Mouse (Mus musculus) adrenal gland, postnatal 4 days (tissue): Measurements from ENCODE around the gene Camk2d. TPM values are rescaled to one million over a fixed set of nuclear protein-coding genes. Genes with fewer than 3 reads are reported as not detected.

Experiments
- DNase-seq, 2 experiments: peaks; one replicate each; pipeline ENCODE4 v3.0.0; 2021 to 2022; ENCODE audit warnings: low spot score in 2 of 2, mixed read lengths in 2 of 2
- total RNA-seq, 2 experiments: library from RNA; stranded (reverse); gene quantifications; 2 replicates each; pipeline ENCODE4 v1.2.3; 2021

The Camk2d gene
- total RNA-seq, 2 experiments from 2014 or later, result 99.4 to 100 TPM

DNA sequence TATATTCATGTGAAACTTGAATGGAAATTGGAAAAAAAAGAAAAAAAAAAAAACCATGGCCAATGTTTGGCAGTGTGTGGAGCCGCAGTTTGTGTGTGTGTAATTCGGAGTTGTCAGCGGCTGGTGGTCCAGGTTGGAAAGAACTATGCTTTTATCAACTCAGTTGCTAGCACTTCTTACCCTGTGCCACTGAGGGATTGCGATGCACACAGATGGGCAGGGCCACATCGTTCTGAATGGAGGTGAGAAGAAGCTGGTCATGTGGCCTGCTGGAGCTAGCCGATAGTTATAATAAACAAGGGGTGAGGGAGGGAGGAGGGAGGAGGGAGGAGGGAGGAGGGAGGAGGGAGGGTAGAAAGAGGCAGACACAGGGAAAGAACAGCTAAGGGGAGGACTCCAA lies 89.3 kb downstream of the Camk2d start:
- DNase-seq, result no peak

DNA sequence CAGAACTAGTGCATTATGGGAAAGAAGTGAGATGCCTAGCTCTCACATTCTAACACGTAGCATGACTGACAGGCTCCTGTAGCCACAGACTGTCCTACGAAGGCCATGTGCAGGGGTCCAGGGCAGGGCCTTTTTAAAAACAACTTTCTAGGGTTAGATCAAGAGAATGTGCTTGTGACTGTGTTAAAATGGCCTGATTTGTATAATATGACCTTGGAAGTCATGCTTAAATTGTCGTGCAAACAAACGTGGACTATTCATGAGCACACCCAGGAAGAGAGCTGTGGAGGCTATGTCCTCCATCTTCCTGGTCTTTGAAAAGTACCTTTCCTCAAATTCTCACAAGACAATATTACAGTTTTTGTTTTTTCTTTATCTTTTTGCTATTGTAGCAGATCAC lies 91.0 kb downstream of the Camk2d start:
- DNase-seq, result no peak

DNA sequence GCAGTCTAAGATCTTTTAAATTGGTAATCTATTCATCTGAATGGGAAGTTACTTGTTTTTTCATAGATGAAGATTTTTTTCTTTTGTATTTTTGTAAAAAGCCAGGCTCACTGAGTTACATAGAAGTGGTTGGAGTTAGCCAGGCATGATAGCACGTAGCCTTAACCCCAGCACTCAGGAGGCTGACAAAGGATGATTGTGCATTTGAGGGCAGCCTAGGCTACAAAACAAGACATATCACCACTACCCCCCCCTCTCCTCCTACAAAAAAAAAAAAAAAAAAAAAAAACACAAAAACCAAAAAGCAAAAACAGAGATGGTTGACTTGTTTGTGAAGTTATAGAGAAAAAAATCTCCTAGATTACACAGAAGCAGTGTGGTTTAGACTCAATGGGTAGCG lies 92.4 kb downstream of the Camk2d start:
- DNase-seq, result no peak

DNA sequence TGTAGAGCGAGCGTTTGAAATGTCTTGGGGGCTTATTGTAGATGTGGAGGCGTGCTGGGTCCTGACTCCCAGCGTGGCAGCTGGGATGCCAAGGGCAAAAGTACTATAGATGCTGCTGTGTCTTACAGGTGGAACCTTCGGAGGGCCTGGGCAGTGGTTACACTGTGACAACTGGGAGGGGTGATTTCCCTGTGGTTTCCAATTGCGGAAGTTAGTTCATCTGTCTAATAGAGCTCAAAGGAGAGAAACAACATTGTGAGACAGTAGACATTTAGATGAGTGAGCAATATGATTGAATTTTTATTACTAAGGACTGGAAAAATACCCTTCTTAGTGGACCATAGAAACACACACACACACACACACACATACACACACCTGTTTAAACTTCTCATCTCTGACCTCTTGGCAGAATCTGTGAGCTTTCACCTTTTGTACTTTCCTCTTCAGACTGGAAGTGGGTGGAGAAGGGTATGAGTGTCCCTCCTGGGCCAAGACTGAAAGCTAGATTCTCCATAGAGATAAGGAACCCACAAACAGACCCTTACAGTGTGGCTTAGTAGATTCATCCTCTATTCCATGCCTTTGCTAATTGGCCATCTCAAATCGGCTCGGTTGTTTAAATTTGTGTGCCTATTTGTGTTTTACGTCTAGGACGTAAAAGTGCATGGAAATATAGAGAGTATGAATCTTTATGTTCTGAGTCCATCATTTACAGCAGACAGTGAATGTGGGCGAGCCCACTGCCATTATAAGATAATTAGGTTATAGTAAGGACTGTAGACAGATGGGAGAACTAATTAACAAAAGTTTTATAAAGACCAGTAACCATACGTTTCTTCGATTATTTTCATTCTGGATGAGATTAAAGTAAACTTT lies 94.8 kb downstream of the Camk2d start:
- DNase-seq, result no peak

DNA sequence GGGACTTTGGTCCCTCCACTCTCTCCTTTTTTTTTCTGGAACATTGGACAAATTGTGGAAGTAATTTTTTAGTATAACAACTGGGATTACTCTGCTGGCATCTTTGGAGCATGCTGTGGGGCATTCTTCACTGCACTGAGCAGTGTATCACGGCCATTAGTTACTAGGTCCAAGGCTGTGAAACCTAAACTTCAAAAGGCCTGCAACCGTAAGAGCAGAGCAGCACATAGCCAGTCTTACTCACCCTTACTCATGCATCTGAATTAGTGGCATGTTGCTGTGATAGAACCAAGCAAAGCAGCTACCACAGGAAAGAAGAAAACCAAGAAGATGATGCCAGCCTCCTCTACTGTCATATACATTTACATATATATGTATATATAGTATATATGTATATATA lies 95.5 kb downstream of the Camk2d start:
- DNase-seq, result no peak

DNA sequence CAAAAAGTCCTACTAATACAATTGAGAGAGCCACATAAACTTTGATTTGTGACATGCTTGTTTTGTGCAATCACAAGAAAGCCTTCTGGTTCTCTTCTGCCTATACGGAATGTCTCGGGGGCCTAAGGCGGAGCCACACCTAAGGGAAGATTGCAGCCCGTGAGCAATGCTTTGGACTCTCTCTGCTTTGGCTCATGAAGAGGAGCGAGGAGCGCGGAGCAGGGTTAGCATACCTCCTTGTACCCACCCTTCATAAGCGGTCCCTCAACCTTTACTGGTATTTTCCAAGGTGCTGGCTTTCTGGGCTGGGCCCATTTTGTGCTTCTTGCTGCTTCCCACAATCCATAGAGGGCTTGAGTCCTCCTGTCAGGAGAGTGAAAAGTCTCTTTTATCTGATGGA lies 96.7 kb downstream of the Camk2d start:
- no peak for DNase-seq

DNA sequence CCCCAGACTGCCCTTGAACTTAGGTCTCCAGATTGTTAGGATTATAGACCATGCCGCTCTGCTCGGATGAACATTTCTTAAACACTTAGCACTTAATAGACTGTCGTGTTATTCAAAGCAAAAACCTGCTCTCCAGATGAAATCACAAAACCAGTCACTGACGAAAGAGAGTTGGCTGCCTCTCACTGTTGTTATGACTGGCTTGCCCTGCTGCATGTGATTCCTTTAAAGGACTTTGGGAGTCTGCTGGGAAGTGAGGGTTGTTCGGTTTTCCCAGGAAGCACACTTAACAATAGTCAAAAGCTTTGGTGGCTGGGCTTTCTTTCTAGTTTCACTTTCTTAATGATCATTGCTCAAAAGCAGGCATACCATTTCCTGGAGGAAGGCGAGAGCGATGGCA lies 97.2 kb downstream of the Camk2d start:
- DNase-seq, result no peak

DNA sequence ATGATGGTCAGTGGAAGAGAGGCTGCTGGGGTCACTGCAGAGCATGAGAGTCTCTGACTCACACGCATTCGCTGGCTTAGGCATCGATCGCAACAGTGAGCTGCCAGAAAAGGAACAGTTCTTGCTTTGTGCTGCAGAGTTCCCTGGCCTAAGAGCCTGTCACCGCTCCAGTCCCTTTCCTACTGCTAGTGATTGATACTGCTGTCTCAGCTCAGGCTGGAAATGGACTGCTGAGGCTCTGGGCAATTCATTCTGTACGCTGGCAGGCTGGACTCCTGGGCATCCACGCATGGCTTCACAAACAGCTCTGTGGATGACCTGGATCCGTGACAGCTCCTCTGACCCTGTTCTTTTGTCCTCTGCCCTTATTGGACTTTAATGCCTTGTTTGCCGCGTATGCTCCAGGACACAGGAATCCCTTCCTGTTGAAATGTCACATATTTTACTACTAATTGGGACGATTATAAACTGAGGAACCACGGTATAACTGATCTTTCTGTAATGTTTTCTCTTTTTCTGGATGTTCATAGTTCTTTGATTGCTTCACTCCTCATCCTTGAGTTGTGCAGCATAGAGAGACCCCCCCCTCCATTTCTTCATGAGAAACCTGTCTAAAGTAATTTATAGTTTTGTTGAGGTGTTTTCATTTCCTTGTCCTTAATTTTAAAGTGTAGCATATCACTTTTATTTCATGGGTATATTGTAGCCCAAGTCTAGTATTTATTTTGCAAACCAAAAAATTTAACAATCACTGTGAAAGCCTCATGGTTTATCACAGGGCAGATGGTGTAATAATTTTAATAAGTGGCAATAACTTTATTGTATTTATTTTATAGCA lies 99.6 kb downstream of the Camk2d start:
- DNase-seq, result peak in 1 of 2 experiments; percentile 34

DNA sequence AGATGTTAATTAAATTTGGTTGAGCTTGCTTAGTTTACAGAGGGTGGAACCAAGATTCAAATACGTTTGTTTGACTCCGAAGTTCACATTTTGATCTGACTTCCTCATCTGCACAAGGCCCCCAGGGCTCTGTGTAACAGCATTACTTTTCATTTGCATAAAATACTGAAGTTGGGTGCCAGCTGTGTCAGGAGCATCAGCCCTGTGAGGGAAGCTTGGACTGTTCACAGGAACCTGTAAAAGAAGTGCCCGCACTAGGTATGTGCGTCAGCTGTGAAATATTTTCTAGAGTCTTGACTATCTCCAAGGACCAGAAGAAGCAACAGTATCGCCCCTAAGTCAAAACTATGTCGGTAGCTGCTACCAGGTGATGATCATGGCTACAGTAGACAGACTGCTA lies 100.5 kb downstream of the Camk2d start:
- no peak for DNase-seq

DNA sequence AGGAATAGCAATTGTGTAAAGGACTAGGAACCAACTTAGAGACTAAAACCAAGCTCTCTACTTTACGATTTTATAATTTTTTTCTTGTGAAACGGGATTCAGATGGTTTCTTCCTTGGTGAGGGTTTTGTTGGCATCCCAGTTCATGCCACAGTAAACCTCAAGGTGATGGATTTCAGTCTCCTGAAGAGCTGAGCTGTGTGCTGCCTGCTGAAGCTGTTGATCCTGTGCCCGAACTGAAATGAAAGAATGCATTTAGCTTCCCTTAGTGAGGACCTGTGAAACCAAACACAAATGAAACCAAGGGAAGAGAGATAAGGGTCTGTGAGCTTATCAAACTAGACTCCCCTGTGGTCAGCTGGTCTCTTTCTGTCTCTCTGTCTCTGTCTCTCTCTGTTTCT lies 103.6 kb downstream of the Camk2d start:
- no peak for DNase-seq

DNA sequence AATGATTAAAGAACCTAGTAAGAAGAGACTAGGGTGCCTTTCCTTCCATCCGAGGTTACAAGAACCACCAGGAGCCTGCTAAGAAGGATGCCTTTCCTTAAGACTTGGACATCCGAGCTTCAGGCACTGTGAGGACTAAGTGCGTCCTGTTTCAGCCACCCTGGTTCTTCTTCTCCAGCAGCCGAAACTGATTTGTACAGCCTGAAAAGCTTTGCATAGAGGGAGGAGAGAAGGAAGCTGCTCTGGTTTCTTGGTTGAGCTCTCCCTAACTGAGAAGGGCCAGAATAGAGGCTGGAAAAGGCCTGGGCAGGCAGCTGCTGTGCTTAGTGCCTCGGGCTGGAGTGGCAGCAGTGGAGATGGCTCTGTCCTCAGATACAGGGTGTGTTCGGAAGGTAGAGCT lies 105.0 kb downstream of the Camk2d start:
- no peak for DNase-seq

DNA sequence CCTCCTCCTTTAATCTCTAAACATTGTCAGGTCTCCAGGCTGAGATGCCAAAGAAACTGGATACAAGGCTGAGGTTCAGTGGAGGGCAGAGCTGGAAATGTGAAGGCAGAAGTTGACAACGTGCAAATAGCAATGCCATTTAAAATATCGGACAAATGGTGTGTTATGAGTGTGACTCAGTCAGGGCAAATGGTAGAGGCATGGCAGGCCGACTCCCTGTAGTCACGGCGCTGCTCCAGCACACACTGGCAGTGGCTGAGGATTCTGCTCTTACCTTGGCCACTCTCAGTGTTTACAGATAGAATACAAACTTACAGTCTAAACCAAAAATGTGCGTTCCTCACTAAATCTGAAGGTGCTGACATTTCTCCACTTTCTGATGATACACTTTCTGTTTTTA lies 105.5 kb downstream of the Camk2d start:
- no peak for DNase-seq

DNA sequence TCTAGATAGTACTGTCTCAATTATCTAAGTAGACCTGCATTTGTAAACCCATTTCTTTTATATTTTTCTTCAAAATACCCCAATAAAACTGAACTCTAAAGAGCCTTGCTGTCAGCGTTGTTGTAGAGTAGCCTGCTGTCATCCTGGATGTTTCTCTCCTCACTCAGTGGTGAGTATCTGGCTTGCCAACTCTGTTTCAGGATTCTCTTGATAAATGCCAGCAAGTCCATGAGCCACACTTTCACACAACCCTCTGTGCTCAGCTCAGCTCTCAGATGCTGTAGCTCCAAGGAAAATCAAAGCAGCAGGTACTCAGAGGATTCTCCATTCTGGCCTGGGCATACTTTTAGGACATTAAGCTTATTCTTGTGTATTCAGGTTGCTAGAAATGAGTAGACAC lies 109.4 kb downstream of the Camk2d start:
- no peak for DNase-seq

DNA sequence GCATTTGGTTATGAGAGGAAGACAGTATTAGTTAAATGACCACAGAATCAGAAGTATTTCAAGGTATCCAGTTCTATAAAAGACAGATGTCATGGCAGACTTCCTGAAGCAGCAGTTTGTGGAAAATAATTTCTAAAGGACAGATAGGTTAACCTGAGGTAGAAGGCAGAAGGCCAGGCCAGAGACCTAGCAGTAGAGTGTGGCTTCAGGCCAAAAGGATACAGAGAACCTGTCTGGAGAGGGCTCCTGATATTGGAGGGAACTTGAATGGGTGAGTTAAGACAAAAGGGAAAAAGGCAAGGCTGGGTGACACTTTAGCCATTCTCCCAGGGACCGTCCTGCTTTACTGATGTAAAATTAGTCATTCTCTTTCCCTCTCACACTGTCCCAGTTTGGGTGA lies 118.2 kb downstream of the Camk2d start:
- DNase-seq, result no peak

DNA sequence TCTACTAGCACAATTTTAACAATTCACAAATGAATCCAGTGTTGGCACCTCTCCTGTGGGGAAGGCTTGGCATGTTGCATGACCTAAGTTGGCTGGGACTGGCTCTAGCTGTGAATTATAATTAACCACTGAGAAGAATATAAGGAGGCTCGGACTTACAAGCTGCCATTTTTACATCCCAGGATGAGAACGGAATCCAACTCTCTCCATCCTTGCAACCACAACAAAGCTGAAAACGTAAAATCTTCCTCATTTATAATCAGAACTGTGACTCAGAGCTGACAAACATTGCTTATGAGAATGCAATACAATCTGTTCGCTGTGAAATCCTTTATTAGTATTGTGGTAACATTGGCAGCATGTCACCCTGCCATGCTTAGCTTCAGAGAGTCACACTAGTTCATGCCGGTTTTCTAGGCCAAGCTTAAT lies 126.9 kb downstream of the Camk2d start:
- no peak for DNase-seq

DNA sequence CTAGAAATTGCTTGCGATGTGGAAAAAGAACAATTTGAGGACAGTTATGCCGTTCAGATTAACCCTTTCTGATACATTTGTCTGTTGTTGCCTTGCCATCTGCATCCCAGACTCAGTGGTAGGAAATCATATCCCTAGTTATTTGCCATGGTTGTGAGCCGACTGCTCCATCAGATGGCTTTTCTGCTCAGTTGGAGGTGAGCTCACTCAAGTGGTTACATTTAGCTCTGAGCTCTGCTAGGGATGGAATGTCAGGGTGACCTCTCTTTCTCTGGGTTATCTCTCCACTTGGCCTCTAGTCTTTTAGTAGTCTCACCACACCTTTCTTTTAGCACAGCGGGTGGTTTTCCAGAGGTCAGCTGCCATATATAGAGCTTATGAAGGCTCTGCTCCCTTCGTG lies 127.4 kb downstream of the Camk2d start:
- no peak for DNase-seq

DNA sequence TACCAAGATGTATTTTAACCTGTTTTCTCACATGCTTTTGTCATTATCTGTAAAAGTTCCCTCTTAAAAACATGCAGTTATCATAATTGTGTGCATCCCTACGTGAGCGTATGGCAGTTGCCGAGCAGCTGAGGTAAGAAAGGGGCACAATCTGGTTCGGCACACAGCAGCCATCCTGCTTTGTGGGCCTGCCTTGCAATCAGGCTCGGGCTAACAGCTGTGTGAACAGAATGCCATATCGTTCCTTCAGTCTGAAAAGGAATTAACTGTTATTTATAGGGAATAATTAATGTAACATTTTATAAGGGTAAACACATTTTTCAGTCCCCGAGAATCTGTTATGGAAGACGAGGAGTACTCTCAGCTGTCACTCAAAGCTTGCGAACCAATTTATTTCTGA lies 129.5 kb downstream of the Camk2d start:
- no peak for DNase-seq

DNA sequence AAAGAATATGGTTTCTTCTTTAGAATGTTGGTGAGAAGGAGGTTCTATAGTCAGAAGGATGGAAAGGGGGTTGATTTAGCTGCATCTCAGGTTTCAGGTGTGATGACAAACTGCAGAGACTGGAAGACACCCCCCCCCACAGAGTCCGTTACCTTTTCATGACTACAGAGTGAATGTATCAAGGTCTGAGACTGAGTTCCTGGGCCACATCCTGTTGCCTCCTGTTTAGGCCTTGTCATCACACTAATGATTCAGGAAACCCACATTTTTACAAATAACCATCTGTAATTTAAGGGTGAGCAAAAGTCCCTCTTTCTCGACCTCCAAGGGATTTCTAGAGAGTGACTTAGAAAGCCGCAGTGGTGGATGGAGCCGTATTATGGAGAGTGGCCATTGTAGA lies 131.3 kb downstream of the Camk2d start:
- no peak for DNase-seq

DNA sequence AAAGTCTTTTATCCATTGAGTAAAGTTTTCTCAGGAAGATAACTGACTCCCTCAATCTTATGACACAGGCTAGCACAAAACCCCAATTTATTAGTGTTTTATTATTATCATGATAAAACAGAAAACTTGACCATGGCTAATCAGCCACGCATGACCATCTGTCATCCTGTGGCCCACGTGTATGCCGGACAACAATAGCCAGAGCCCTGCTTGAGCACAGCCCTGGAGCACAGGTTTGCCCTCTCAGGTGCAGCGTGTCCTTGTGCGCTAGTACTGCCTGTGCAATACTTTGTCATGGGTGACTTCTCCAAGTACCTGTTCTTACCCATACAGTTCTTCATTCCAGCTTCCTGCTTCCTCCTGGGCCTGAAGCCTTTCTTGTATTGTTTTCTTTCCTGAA lies 134.3 kb downstream of the Camk2d start:
- DNase-seq, result no peak

DNA sequence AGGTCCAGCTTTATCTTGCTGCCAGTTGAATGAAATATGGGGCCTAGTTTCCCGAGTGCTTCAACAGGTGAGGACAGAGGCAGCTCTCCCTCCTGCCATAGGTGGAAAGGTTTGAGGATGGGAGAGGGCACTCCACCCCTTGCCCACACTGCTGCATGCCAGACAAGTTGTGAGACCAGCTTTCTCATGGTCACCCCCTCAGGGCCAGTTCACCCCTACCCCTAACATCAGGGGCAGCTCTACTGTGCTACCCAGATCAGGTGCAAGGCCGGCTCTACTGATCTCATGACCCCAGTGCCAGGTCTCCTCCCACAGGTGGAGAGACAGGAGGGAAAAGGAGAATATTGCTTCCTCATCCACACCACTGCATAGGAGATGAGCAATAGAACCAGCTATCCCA lies 136.2 kb downstream of the Camk2d start:
- no peak for DNase-seq

DNA sequence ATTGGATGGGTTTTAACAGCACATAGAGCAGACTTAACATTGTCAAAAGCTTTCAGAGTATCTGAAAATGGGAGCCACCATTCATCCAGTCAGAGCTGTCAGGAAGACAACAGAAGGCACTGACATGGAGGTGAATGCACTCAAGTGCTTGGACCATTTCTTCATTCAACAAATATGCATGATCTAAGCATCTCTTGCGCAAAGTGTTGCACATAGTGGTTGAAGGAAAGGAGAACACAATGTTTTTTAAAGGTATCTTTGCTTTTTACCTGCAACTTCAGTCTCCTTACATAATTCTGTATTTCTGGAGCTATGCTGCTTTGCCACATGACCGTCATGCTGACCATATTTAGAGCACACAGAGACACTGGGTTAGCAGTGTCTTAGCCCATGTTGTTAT lies 138.4 kb downstream of the Camk2d start:
- DNase-seq, result no peak

DNA sequence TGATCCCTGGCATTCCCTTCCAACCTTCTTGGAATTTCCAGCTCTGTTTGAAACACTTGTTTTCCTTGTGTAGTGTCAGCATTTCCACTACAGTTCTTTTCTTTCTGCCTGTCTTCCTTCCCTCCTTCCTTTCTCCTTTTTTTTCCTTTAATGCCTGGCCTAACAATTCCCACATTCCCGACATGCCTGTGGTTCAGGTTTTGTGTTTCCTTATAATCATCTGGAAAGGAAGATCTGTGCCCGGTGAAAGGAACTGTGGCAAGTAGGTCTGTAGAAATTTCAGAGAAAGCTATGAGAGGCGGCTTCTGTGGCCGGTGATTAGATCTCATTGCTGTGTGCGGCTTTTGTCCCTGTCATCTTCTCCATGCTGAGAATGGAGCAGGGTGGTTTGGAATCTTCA lies 139.1 kb downstream of the Camk2d start:
- no peak for DNase-seq

DNA sequence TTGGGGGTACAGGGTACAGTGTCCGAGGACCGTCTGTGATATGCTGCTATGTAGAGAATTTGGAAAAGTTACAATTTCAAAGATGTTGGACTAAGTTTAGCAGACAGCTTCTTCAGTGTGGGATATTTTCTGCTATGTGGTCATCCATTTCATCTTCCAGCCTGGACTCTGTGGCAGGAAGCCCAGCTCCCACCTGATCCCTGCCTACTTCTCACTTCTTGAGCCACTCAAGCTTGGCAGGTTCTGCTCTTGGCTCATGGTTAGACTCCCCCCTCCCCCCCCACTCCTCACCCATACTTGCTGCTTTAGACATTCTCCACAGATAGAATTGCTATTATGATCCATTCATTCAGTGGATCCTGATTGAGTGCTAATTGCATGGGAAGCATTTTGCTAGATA lies 141.0 kb downstream of the Camk2d start:
- no peak for DNase-seq
